Mouse (Mus musculus): ENCODE measurements around the gene Prkce. TPM values are rescaled to one million over a fixed set of nuclear protein-coding genes. Genes with fewer than 3 reads are reported as not detected.

Prkce gene
- polyA plus RNA-seq, 1 experiment from 2014 or later = 5.0 TPM

GRCm38 (mm10) chr17:86274350-86274744 is 106.8 kb downstream of the Prkce start:
- H3K27me3 ChIP-seq (replicated peaks; ENCODE audit: control insufficient read depth, insufficient read depth, low read length) = no peaks in the 10 kb centered on the region

GRCm38 (mm10) chr17:86276381-86276780 is 108.8 kb downstream of the Prkce start:
- no peak overlapping the region for H3K27ac ChIP-seq (ENCODE audit: low read length)
- WGBS = 61% methylated on average over 4 of the region's 4 CpGs
- no peaks in the 10 kb centered on the region for H3K27me3 ChIP-seq (replicated peaks; ENCODE audit: control insufficient read depth, insufficient read depth, low read length)
- peak; percentile 26 for ATAC-seq
- H3K9ac ChIP-seq (ENCODE audit: low read depth, low read length) = no peak overlapping the region
- no peaks in the 10 kb centered on the region for H3K9me3 ChIP-seq (ENCODE audit: control insufficient read depth, low read length)
- no peaks in the 10 kb centered on the region for H3K36me3 ChIP-seq (ENCODE audit: control insufficient read depth, insufficient read depth, low read length)
- no peak overlapping the region for H3K4me2 ChIP-seq (ENCODE audit: low read depth, low read length)
- H3K4me3 ChIP-seq (ENCODE audit: low read length) = no peak overlapping the region
- H3K4me1 ChIP-seq (ENCODE audit: control insufficient read depth, insufficient read depth, low read length) = peaks cover 43% of the 10 kb centered on the region

More at GRCm38 (mm10) chr17:86274350-86274744, 106.8 kb downstream of the Prkce start:
- no peak for ATAC-seq
- WGBS = 79% methylated on average over 7 of the region's 7 CpGs
- Histone ChIP-seq H3K9me3 (ENCODE audit: control insufficient read depth, low read length) (no peaks in the 10 kb centered on the region), H3K4me3 (ENCODE audit: low read length) (no peak overlapping the region), H3K4me1 (ENCODE audit: control insufficient read depth, insufficient read depth, low read length) (peaks cover 32% of the 10 kb centered on the region), H3K27ac (ENCODE audit: low read length) (no peak overlapping the region), H3K9ac (ENCODE audit: low read depth, low read length) (no peak overlapping the region), H3K4me2 (ENCODE audit: low read depth, low read length) (no peak overlapping the region), H3K36me3 (ENCODE audit: control insufficient read depth, insufficient read depth, low read length) (no peaks in the 10 kb centered on the region)

GRCm38 (mm10) chr17:86277032-86277798 is 109.6 kb downstream of the Prkce start:
- no peak overlapping the region for H3K9ac ChIP-seq (ENCODE audit: low read depth, low read length)
- no peaks in the 10 kb centered on the region for H3K27me3 ChIP-seq (replicated peaks; ENCODE audit: control insufficient read depth, insufficient read depth, low read length)
- no peaks in the 10 kb centered on the region for H3K36me3 ChIP-seq (ENCODE audit: control insufficient read depth, insufficient read depth, low read length)
- H3K4me2 ChIP-seq (ENCODE audit: low read depth, low read length) = no peak overlapping the region
- 65% methylated on average over 8 of the region's 8 CpGs for WGBS
- no peak overlapping the region for H3K4me3 ChIP-seq (ENCODE audit: low read length)
- H3K27ac ChIP-seq (ENCODE audit: low read length) = no peak overlapping the region
- peaks cover 42% of the 10 kb centered on the region for H3K4me1 ChIP-seq (ENCODE audit: control insufficient read depth, insufficient read depth, low read length)
- no peaks in the 10 kb centered on the region for H3K9me3 ChIP-seq (ENCODE audit: control insufficient read depth, low read length)
- ATAC-seq = no peak

- WGBS = 69% methylated on average over 5 of the region's 5 CpGs
- Histone ChIP-seq H3K36me3 (ENCODE audit: control insufficient read depth, insufficient read depth, low read length) (no peaks in the 10 kb centered on the region), H3K27me3 (replicated peaks; ENCODE audit: control insufficient read depth, insufficient read depth, low read length) (no peaks in the 10 kb centered on the region), H3K9me3 (ENCODE audit: control insufficient read depth, low read length) (no peaks in the 10 kb centered on the region), H3K27ac (ENCODE audit: low read length) (peak overlapping the region; percentile 46), H3K4me2 (ENCODE audit: low read depth, low read length) (0 out of 2 replicates have a peak overlapping the region, but pooled peaks have one; percentile 4), H3K9ac (ENCODE audit: low read depth, low read length) (no peak overlapping the region), H3K4me3 (ENCODE audit: low read length) (no peak overlapping the region), H3K4me1 (ENCODE audit: control insufficient read depth, insufficient read depth, low read length) (peaks cover 42% of the 10 kb centered on the region)
- ATAC-seq = no peak
Measured at GRCm38 (mm10) chr17:86277999-86278526, 110.5 kb downstream of the Prkce start.

GRCm38 (mm10) chr17:86279751-86280150 is 112.2 kb downstream of the Prkce start:
- no peaks in the 10 kb centered on the region for H3K27me3 ChIP-seq (replicated peaks; ENCODE audit: control insufficient read depth, insufficient read depth, low read length)
- no peak overlapping the region for H3K9ac ChIP-seq (ENCODE audit: low read depth, low read length)
- H3K36me3 ChIP-seq (ENCODE audit: control insufficient read depth, insufficient read depth, low read length) = no peaks in the 10 kb centered on the region
- WGBS = 64% methylated on average over 10 of the region's 10 CpGs
- H3K27ac ChIP-seq (ENCODE audit: low read length) = peak overlapping the region; percentile 47
- no peak overlapping the region for H3K4me3 ChIP-seq (ENCODE audit: low read length)
- H3K9me3 ChIP-seq (ENCODE audit: control insufficient read depth, low read length) = no peaks in the 10 kb centered on the region
- peaks cover 51% of the 10 kb centered on the region for H3K4me1 ChIP-seq (ENCODE audit: control insufficient read depth, insufficient read depth, low read length)
- no peak overlapping the region for H3K4me2 ChIP-seq (ENCODE audit: low read depth, low read length)
- ATAC-seq = no peak

- no peak for ATAC-seq
- H3K4me2 ChIP-seq (ENCODE audit: low read depth, low read length) = no peak overlapping the region
- no peak overlapping the region for H3K4me3 ChIP-seq (ENCODE audit: low read length)
- H3K27ac ChIP-seq (ENCODE audit: low read length) = peak overlapping the region; percentile 77
- no peaks in the 10 kb centered on the region for H3K9me3 ChIP-seq (ENCODE audit: control insufficient read depth, low read length)
- H3K4me1 ChIP-seq (ENCODE audit: control insufficient read depth, insufficient read depth, low read length) = peaks cover 55% of the 10 kb centered on the region
- no peaks in the 10 kb centered on the region for H3K27me3 ChIP-seq (replicated peaks; ENCODE audit: control insufficient read depth, insufficient read depth, low read length)
- H3K9ac ChIP-seq (ENCODE audit: low read depth, low read length) = no peak overlapping the region; the same call in 1 of the 2 replicates
- WGBS = 15% methylated on average over 5 of the region's 5 CpGs
- no peaks in the 10 kb centered on the region for H3K36me3 ChIP-seq (ENCODE audit: control insufficient read depth, insufficient read depth, low read length)
Measured at GRCm38 (mm10) chr17:86283741-86284140, 116.2 kb downstream of the Prkce start.

- Histone ChIP-seq H3K4me2 (ENCODE audit: low read depth, low read length) (no peak overlapping the region), H3K4me3 (ENCODE audit: low read length) (no peak overlapping the region), H3K27me3 (replicated peaks; ENCODE audit: control insufficient read depth, insufficient read depth, low read length) (no peaks in the 10 kb centered on the region), H3K9me3 (ENCODE audit: control insufficient read depth, low read length) (no peaks in the 10 kb centered on the region), H3K4me1 (ENCODE audit: control insufficient read depth, insufficient read depth, low read length) (peaks cover 49% of the 10 kb centered on the region), H3K27ac (ENCODE audit: low read length) (peak overlapping the region; percentile 93), H3K36me3 (ENCODE audit: control insufficient read depth, insufficient read depth, low read length) (no peaks in the 10 kb centered on the region), H3K9ac (ENCODE audit: low read depth, low read length) (no peak overlapping the region)
- WGBS = 74% methylated on average over 5 of the region's 5 CpGs
- peak; percentile 80 for ATAC-seq
Measured at GRCm38 (mm10) chr17:86285058-86285457, 117.5 kb downstream of the Prkce start.

GRCm38 (mm10) chr17:86286747-86287271 is 119.2 kb downstream of the Prkce start:
- H3K27ac ChIP-seq (ENCODE audit: low read length) = peak overlapping the region; percentile 8
- peak; percentile 77 for ATAC-seq
- 63% methylated on average over 7 of the region's 7 CpGs for WGBS
- no peak overlapping the region for H3K4me2 ChIP-seq (ENCODE audit: low read depth, low read length)
- no peak overlapping the region for H3K9ac ChIP-seq (ENCODE audit: low read depth, low read length)
- H3K9me3 ChIP-seq (ENCODE audit: control insufficient read depth, low read length) = no peaks in the 10 kb centered on the region
- peaks cover 39% of the 10 kb centered on the region for H3K4me1 ChIP-seq (ENCODE audit: control insufficient read depth, insufficient read depth, low read length)
- no peak overlapping the region for H3K4me3 ChIP-seq (ENCODE audit: low read length)
- no peaks in the 10 kb centered on the region for H3K27me3 ChIP-seq (replicated peaks; ENCODE audit: control insufficient read depth, insufficient read depth, low read length)
- H3K36me3 ChIP-seq (ENCODE audit: control insufficient read depth, insufficient read depth, low read length) = no peaks in the 10 kb centered on the region

GRCm38 (mm10) chr17:86292711-86293110 is 125.1 kb downstream of the Prkce start:
- 87% methylated on average over 6 of the region's 6 CpGs for WGBS
- no peak for ATAC-seq
- no peak overlapping the region for H3K4me2 ChIP-seq (ENCODE audit: low read depth, low read length)

More at GRCm38 (mm10) chr17:86292711-86293110, 125.1 kb downstream of the Prkce start:
- Histone ChIP-seq H3K27me3 (replicated peaks; ENCODE audit: control insufficient read depth, insufficient read depth, low read length) (no peaks in the 10 kb centered on the region), H3K4me1 (ENCODE audit: control insufficient read depth, insufficient read depth, low read length) (peaks cover 4% of the 10 kb centered on the region; the same call in 1 of the 2 replicates), H3K9me3 (ENCODE audit: control insufficient read depth, low read length) (no peaks in the 10 kb centered on the region), H3K9ac (ENCODE audit: low read depth, low read length) (no peak overlapping the region), H3K27ac (ENCODE audit: low read length) (no peak overlapping the region), H3K4me3 (ENCODE audit: low read length) (no peak overlapping the region), H3K36me3 (ENCODE audit: control insufficient read depth, insufficient read depth, low read length) (no peaks in the 10 kb centered on the region)
